Mouse (Mus musculus): ENCODE results near the gene Secisbp2. TPM values are rescaled to one million over a fixed set of nuclear protein-coding genes. Genes with fewer than 3 reads are reported as not detected.
"Not testable (repeated sequence)": the region's sequence is repeated elsewhere in the genome, so short reads cannot be mapped to it uniquely, and the experiment has no call there.

Gene Secisbp2
- polyA plus RNA-seq, 1 experiment = 8.7 TPM

DNA sequence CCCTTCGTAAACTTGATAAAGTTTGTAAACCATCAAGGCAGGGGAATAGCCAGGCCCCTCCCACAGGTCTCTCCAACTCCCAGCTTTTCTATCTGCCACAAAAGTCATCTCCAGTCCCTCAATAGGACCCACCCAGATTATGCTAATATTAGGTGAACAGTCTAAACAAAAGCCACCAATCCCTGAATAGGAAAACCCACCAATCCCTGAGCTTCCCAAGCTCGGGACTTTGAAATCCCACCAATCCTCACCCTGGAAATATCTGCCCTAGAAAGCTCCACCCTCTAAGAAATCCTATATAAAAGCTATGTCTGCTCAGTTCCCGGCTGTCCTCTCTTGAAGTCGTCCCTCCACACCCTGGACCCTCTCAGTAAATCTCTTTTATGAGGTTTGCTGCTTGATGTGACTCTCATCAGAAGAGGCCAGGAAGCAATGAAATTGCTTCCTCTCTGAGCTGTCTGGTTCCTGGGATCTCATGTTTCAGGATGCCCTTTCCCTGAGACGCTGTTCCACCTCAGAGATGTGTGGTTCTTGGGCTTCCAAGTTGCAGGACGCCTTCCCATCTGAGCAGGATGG lies 23.1 kb upstream of the Secisbp2 start:
- Histone ChIP-seq H3K36me3 (ENCODE audit: control insufficient read depth, insufficient read depth) (no peaks in the 10 kb centered on the region), H3ac (ENCODE audit: control insufficient read depth, insufficient read length) (no peak overlapping the region), H3K79me2 (ENCODE audit: control insufficient read depth, insufficient read depth) (no peaks in the 10 kb centered on the region), H3K4me2 (ENCODE audit: low read depth) (no peak overlapping the region), H3K4me3 (no peak overlapping the region), H3K27me3 (ENCODE audit: control insufficient read depth, insufficient read depth, insufficient read length) (peaks cover 5% of the 10 kb centered on the region)
- no peak for TF ChIP-seq E2F4 (IDR thresholded peaks at IDR 0.05; ENCODE audit: insufficient read depth)
- TF ChIP-seq MAX (IDR thresholded peaks at IDR 0.05; ENCODE audit: low read depth) = no peak
- no peak for TF ChIP-seq TCF3 (IDR thresholded peaks at IDR 0.05; ENCODE audit: insufficient read length, low read depth)
- TF ChIP-seq POLR2AphosphoS2 (IDR thresholded peaks at IDR 0.05; ENCODE audit: insufficient read length, low read depth) = no peak
- no peak for TF ChIP-seq POLR2A (IDR thresholded peaks at IDR 0.05; ENCODE audit: insufficient read length, low read depth)
- no peak for TF ChIP-seq USF1 (IDR thresholded peaks at IDR 0.05; ENCODE audit: low read depth)
- TF ChIP-seq MYOD1 (IDR thresholded peaks at IDR 0.05; ENCODE audit: control insufficient read depth in 1 of 3, insufficient read length in 2 of 3, low read depth in 2 of 3) = no peak
- TF ChIP-seq CEBPB (IDR thresholded peaks at IDR 0.05; ENCODE audit: insufficient read depth, poor library complexity, severe bottlenecking) = no peak
- no peak for TF ChIP-seq REST (IDR thresholded peaks at IDR 0.05; ENCODE audit: insufficient read depth, insufficient read length)
- TF ChIP-seq SRF (IDR thresholded peaks at IDR 0.05; ENCODE audit: control insufficient read depth, insufficient read length, low read depth) = no peak
- TF ChIP-seq TCF12 (IDR thresholded peaks at IDR 0.05; ENCODE audit: insufficient read depth, poor library complexity, severe bottlenecking) = no peak
- no peak for TF ChIP-seq MYOG (IDR thresholded peaks at IDR 0.05; ENCODE audit: control insufficient read depth in 1 of 3, insufficient read depth in 1 of 3, insufficient read length in 2 of 3, low read depth in 2 of 3)

- no peak overlapping the region for H3K4me2 ChIP-seq (ENCODE audit: low read depth)
- no peak overlapping the region for H3K4me3 ChIP-seq
- H3K79me2 ChIP-seq (ENCODE audit: control insufficient read depth, insufficient read depth) = no peaks in the 10 kb centered on the region
- TF ChIP-seq TCF3 (IDR thresholded peaks at IDR 0.05; ENCODE audit: insufficient read length, low read depth) (no peak), POLR2AphosphoS2 (IDR thresholded peaks at IDR 0.05; ENCODE audit: insufficient read length, low read depth) (no peak), MYOG (IDR thresholded peaks at IDR 0.05; ENCODE audit: control insufficient read depth in 1 of 3, insufficient read depth in 1 of 3, insufficient read length in 2 of 3, low read depth in 2 of 3) (no peak), MYOD1 (IDR thresholded peaks at IDR 0.05; ENCODE audit: control insufficient read depth in 1 of 3, insufficient read length in 2 of 3, low read depth in 2 of 3) (no peak), REST (IDR thresholded peaks at IDR 0.05; ENCODE audit: insufficient read depth, insufficient read length) (no peak), E2F4 (IDR thresholded peaks at IDR 0.05; ENCODE audit: insufficient read depth) (no peak), USF1 (IDR thresholded peaks at IDR 0.05; ENCODE audit: low read depth) (no peak), TCF12 (IDR thresholded peaks at IDR 0.05; ENCODE audit: insufficient read depth, poor library complexity, severe bottlenecking) (no peak), POLR2A (IDR thresholded peaks at IDR 0.05; ENCODE audit: insufficient read length, low read depth) (no peak), CEBPB (IDR thresholded peaks at IDR 0.05; ENCODE audit: insufficient read depth, poor library complexity, severe bottlenecking) (no peak), MAX (IDR thresholded peaks at IDR 0.05; ENCODE audit: low read depth) (no peak), SRF (IDR thresholded peaks at IDR 0.05; ENCODE audit: control insufficient read depth, insufficient read length, low read depth) (no peak)
- no peaks in the 10 kb centered on the region for H3K36me3 ChIP-seq (ENCODE audit: control insufficient read depth, insufficient read depth)
- no peak overlapping the region for H3ac ChIP-seq (ENCODE audit: control insufficient read depth, insufficient read length)
- H3K27me3 ChIP-seq (ENCODE audit: control insufficient read depth, insufficient read depth, insufficient read length) = no peaks in the 10 kb centered on the region
Observed at GRCm38 (mm10) chr13:51631354-51631992, 20.0 kb upstream of the Secisbp2 start.

- no peak overlapping the region for H3K4me2 ChIP-seq (ENCODE audit: low read depth)
Observed at GRCm38 (mm10) chr13:51632560-51633218, 18.8 kb upstream of the Secisbp2 start.

DNA sequence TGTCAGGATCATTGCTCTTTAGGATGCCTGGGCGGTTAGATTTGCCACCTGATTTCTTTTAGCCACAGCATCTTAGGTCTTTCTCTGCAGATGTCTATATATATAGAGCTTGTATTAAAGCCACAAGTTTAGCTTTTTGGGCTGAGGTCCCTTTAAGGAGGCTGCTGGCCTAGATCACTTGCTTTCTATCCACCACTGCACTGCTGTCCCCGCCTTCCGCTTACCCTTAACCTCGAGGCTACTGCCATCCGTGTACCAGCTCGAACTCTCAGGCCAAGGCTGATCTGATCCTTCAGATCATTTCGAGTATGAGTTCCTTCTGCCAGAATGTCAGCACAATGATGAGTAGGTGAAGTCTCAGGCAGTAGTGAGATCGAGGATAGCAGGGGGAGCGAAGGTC lies 16.1 kb upstream of the Secisbp2 start:
- H3K79me2 ChIP-seq (ENCODE audit: control insufficient read depth, insufficient read depth); H3ac ChIP-seq (ENCODE audit: control insufficient read depth, insufficient read length); H3K4me3 ChIP-seq; H3K4me2 ChIP-seq (ENCODE audit: low read depth); H3K27me3 ChIP-seq (ENCODE audit: control insufficient read depth, insufficient read depth, insufficient read length); H3K36me3 ChIP-seq (ENCODE audit: control insufficient read depth, insufficient read depth): not testable (repeated sequence)

More at GRCm38 (mm10) chr13:51632560-51633218, 18.8 kb upstream of the Secisbp2 start:
- Histone ChIP-seq H3K36me3 (ENCODE audit: control insufficient read depth, insufficient read depth) (no peaks in the 10 kb centered on the region), H3K79me2 (ENCODE audit: control insufficient read depth, insufficient read depth) (no peaks in the 10 kb centered on the region), H3ac (ENCODE audit: control insufficient read depth, insufficient read length) (no peak overlapping the region), H3K4me3 (no peak overlapping the region), H3K27me3 (ENCODE audit: control insufficient read depth, insufficient read depth, insufficient read length) (no peaks in the 10 kb centered on the region)
- TF ChIP-seq POLR2AphosphoS2 (IDR thresholded peaks at IDR 0.05; ENCODE audit: insufficient read length, low read depth) = no peak
- no peak for TF ChIP-seq MYOG (IDR thresholded peaks at IDR 0.05; ENCODE audit: control insufficient read depth in 1 of 3, insufficient read depth in 1 of 3, insufficient read length in 2 of 3, low read depth in 2 of 3)
- no peak for TF ChIP-seq CEBPB (IDR thresholded peaks at IDR 0.05; ENCODE audit: insufficient read depth, poor library complexity, severe bottlenecking)
- TF ChIP-seq TCF3 (IDR thresholded peaks at IDR 0.05; ENCODE audit: insufficient read length, low read depth) = no peak
- no peak for TF ChIP-seq REST (IDR thresholded peaks at IDR 0.05; ENCODE audit: insufficient read depth, insufficient read length)
- no peak for TF ChIP-seq MAX (IDR thresholded peaks at IDR 0.05; ENCODE audit: low read depth)
- no peak for TF ChIP-seq SRF (IDR thresholded peaks at IDR 0.05; ENCODE audit: control insufficient read depth, insufficient read length, low read depth)
- TF ChIP-seq TCF12 (IDR thresholded peaks at IDR 0.05; ENCODE audit: insufficient read depth, poor library complexity, severe bottlenecking) = no peak
- no peak for TF ChIP-seq POLR2A (IDR thresholded peaks at IDR 0.05; ENCODE audit: insufficient read length, low read depth)
- no peak for TF ChIP-seq USF1 (IDR thresholded peaks at IDR 0.05; ENCODE audit: low read depth)
- no peak for TF ChIP-seq E2F4 (IDR thresholded peaks at IDR 0.05; ENCODE audit: insufficient read depth)
- no peak for TF ChIP-seq MYOD1 (IDR thresholded peaks at IDR 0.05; ENCODE audit: control insufficient read depth in 1 of 3, insufficient read length in 2 of 3, low read depth in 2 of 3)
